Mouse (Mus musculus): ENCODE measurements around the gene Prkce.

The Prkce gene

DNA sequence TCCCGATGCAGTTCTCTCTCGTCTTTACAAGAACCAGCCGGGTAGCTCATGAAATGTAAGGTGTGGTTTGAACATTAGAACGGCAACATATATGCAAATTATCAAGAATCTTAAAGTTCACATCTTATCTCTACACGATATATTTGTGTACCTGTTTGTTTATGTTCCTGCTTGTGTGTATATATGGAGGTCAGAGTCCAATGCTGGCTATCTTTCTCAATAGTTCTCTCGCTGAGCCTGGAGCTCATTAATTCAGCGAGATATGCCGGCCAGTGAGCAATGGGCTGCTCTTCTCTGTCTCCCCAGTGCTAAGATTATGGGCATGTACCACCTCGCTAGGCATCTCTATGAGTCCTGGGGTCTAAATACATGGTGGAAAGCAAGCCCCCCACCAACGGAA, 356.3 kb downstream of the Prkce start:
- DNase-seq (ENCODE audit: low read depth): no peak

DNA sequence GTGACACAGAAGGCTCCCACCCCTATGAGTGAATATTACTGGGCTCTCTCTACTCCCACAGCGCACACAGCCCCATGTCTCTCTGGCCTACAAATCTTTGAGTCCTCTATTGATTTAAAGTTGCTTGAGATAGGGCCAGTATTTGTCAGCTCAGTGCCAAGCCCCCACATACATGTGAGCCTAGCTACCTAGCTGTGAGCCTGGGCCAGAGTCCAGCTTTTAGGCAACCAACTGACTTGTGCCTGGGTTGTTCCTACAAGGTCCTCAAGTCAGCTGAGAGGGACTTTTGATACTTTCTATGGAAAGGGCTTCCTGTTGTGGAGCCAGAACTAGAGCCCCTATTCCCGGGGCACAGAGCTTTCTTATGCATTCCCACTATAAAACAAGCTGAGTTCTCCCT, 357.5 kb downstream of the Prkce start:
- DNase-seq (ENCODE audit: low read depth): no peak

DNA sequence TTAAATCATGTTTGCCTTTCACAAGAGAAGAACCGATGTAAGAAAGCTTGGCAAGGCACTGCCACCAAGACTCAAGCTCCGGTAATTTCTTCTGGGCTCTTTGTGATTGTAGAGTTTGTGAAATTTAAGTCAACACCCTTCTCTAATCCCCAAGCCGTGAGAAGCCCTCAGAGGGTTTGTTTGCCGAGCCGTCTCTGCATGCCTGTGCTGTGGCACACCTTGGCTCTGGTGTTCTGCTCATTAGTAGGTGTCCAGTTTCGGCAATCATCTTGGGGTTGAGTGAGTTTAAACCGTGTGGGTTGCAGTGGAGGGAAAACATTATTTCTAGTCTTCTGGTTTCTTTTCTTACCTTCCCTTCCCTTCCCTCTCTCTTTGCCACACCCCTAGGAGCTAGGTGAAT, 358.4 kb downstream of the Prkce start:
- DNase-seq (ENCODE audit: low read depth): no peak

DNA sequence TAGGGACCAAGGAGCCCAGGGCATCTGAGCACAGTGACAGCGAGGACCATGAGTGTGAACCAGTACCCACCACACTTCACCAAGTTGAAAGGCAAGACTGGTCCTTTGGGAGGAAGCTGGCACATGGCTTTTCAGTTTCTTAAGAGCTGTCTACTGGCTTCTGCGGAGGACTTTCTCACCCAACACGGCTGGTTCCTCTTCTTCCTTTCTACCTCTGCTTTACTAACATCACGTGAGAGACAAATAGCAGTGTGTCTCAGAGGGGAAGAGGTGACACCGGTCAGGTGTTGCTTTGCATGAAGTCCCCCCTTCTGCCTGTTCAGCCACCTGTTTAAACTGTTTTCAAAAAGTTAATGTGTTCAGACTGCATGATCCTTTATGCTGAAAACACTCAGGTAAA, 359.7 kb downstream of the Prkce start:
- no peak for DNase-seq (ENCODE audit: low read depth)

DNA sequence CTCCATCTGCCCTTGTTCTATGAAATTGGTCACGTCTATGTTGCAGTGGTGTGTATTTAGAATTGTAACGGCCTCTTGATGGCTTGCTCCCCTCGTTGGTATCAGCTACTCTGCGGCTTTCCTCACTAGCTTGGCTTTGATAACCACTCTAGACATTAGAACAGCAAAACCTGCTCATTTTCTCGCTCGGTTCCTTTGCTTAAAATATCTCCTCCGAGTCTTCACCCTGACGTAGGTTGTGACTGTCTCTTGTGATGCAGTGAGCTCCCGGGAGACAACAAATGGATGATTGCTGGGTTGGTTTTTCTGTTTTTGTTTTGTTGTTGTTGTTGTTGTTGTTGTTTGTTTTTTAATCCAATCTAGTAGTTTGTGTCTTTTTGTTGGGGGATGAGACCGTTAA, 361.4 kb downstream of the Prkce start:
- DNase-seq (ENCODE audit: low read depth): no peak

DNA sequence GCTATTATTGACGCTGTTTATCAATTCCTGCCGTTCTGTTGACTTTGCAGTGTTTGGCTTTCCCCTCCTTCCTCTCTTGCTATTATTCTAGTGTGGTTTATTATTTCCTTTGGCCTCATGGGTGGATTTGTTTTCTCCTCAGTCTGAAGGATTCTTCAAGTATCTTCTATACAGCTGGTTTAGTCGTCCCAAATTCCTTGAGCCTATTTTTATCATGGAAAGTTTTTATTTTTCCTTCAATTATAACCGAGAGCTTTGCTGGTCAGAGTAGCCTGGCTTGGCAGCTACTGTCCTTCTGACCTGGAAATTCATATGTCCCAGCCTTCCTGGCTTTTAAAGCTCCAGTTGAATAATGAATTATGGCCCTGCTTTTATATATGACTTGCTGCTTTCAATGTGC, 361.8 kb downstream of the Prkce start:
- no peak for DNase-seq (ENCODE audit: low read depth)

DNA sequence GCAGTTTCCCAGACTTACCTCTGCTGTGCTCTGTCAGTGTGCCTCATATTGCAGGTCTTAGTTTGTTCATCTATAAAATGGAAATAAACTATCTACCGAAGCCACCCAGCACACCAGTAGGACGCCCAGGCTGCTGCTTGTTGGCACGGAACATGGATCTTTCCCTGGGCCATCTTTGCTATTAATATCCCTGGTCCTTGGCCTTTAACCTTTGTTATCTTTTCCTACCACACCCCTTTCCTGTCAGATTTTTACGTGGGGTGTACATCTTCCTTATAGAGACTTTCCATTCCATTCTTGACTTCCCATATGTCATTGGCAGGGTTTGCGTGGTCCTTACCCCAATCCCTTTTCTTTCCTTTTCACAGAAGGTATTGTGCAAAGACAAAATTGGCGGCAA, 363.6 kb downstream of the Prkce start:
- no peak for DNase-seq (ENCODE audit: low read depth)

DNA sequence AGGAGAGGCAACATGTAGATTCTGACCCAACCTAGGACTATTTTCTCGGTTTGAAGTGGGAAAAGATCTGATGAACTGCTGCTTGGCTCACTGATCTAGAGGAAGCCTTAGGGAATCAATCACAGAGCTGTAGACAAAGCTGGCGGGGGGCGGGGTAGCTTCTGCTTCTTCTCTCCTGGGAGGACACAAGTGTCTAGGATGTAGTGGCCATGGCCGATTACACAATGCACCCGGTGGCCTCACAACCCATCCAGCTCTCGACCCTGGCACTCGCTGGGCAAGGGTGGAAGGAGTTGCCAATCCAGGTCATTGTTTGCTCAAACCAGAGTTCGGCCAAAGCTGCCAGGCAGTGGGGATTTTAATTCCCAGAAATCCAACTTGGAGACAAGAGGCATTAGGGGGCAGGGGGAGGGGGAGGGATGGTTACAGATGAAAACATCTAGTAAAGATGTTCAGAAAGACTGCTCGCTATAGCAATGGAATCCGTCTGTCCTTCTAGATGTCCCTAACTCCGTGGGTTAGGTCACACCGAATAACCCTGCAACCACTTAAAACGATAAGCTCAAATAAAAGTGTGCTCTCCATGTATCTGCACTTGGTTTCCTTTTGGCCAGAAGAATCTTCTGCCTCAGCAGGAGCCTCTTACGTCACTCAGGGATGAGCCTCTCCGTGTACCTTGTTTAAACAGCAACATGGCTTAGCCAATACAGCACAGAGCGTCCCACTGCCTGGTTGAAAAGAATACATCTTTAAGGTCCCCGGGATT, 365.4 kb downstream of the Prkce start:
- DNase-seq (ENCODE audit: low read depth): no peak

DNA sequence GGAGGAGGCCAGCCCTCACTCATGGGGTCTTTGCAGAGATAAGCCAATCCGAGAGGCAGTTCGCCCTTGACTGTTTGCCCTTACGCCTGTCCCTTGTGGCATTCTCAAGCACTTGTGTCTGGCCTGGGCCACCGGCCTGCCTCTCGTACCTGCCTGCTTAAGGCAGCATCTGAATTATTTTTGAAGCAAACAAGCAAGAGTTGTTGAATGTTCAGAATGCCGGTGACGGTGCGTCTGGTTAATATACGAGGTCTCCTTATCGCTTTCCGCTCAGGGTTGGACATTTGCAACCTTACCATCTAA, 365.9 kb downstream of the Prkce start:
- DNase-seq (ENCODE audit: low read depth): no peak

DNA sequence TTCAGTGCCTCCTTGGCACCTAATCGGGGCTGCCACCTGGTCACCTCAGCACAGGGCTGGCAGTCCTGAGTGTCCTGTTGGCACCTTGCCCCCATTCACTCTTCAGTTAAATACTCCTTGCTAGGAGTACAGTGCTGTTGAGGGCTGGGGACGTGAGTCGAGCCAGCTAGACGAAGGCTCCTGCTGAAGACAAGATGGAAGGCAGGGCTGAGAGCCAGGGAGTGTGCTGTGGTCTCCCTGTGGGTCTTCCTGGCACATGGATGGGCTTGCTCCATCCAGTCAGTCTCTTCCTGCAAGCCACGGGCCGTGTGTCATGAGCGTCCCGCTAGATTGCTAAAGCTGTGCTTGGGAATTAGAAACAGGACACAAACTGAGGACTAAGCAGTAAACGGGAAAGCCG, 367.5 kb downstream of the Prkce start:
- no peak for DNase-seq (ENCODE audit: low read depth)

DNA sequence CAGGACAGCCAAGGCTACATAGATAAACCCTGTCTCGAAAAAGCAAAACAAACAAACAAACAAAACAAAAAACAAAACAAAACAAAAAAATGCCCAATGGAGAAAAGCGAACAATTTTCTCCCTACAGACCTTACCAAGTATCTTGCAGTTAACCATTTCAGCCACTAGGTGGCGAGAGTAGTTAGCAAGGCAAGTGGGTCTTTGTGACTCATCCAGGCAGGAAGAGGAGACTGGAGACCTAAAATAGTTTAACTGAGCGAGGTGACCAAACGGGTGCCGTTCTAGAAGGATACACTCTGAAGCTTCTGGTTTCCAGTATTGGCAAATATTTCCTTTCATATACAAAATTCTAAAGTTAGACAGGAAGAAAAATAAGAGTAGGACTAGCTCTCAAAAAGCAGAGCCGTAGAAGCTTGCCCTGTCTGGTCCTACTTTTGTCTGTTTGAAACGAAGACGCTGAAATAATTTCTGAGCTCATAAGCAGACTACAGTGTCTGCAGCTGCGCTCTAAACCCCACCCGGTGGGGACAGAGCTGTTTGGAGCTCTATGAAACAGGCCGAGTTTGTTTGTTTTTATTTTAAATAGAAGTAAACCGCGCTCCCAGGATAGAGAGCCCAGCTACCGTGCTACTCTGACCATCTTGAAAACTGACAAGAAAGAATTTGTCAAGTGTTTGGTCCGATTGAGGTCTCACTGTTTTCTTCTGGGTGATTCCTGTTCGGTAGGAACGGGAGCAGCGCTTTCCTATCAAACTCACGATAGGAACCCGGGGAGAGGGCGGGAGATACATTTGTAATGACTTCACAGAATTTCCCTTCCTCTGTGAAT, 368.5 kb downstream of the Prkce start:
- peak; percentile 77 for DNase-seq (ENCODE audit: low read depth)

DNA sequence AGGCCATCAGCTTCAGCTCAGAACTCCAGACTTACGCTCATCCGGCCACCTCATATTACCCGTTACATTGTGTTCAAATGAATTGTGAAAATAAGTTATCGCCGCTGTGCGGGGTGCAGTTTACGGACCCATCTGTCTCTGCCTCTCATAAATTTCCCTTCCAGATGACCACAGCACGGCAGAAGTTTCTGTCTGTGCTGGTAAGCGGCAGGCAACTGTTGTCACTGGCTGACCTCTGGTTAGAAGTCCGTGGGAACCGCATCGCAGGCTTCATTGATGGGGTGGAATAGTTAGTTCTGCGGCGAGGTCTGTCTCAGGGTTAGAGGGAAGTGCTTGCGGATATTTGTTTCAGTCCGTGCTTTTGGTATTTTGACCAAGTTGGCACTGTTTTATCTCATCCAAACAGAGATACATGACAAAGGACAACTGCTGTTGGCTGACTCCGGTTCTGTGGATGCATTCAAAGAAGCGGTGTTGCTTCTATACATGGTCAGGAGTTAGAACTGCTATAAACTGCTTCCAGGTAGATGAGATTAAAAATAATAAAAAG, 372.4 kb downstream of the Prkce start:
- no peak for DNase-seq (ENCODE audit: low read depth)

DNA sequence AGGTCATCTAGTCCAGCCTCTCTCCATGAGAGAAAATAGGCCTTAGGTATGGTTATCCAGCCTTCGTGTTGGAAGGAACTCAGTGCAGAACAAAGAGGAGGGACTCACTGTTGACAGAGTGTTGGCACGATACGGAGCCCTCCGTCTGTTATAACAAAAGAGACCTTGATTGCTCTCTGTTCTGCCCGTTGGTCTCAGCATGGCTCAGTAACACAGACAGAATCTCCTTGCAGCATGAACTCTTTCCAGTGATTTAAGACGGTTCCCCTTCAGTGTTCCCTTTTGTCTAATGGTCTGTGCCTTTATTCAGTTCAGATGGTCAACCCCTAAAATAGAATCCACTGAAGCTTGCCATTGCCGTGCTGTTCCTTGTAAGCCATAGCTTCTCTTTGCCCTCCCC, 378.9 kb downstream of the Prkce start:
- DNase-seq (ENCODE audit: low read depth): no peak

DNA sequence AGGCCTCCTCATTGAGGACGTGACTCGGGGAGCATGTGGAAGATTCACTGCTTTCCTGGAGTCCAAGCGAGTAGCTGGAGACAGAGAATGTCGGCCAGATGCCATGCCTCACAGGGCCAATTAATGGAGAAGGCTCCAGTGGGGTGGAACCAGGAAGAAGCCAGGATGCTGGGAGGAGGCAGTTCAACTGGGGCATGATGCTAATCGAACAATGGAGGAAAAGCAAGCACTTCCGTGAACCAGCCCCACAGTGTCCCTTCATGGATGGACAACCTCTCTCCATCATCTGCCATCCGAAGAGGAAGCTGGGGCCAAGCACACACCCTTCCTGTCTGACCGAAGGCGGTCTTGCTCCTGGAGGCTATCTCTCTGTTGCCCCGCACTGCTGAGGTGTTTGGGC, 381.5 kb downstream of the Prkce start:
- no peak for DNase-seq (ENCODE audit: low read depth)

DNA sequence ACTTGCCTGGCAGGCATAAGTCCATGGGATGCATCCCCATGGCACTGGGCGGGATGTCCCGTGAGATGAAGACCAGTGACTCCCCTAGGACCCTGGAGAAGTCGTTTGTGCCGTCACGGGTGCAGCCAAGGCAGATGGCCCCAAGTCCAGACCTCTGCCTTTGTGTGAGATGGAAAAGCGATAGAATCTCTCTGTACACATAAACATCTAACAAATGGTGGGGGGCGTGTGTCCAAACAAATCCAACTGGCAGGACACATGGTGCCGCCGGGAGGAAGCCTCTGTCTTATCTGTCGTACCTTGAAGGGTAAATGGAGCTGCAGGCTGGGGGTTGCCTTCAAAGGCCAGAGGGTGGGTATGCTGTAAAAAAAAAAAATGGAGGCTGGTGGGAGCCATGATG, 384.0 kb downstream of the Prkce start:
- DNase-seq (ENCODE audit: low read depth): no peak

DNA sequence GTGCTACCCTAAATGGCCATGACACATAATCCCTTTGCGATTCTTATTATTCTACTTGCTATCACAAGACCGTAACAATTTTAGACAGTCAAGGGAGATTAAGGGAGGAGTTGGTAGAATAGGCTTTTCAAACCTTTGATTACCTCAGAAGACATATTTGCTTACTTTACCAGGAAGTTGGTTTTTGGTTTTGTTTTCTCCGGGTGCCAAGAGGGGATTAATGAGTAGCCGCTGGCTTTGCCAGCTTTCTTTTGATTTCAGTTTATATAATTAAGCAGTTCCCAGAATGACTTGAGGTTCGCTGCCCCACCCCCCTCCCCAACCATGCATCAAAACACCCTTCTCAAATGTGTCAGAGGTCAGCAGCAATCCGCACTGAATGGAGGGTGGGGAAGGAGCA, 384.4 kb downstream of the Prkce start:
- no peak for DNase-seq (ENCODE audit: low read depth)

DNA sequence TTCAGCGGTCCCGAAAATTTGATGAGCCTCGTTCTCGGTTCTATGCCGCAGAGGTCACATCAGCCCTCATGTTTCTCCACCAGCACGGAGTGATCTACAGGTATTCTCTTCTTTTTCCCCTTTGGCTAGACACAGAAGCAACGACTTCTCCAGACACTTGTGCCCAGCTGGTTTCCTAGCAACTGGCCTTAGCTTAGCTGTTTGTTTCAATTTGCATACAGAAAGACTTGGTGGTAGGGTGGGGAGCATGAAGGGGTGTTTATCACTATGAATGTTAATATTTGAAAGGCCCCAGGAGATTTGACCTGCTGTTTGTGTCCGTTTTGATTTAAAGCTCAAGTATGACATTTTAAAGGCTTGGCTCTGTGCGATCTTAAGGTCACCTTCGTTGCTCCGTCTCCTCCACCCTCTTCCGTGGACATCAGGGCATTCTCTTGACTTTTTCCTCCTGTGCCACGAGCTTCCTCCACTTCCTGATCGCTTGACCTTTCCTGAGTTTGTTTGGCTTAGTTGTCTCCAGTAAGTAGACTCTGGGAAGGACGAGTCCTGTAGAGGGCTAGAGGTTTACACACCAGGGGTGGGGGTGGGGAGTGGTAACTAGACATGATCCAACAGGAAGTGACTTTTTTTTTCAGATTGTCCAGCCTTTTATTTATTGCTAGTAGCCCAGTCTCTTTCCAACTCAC, 391.8 kb downstream of the Prkce start:
- no peak for DNase-seq (ENCODE audit: low read depth)

DNA sequence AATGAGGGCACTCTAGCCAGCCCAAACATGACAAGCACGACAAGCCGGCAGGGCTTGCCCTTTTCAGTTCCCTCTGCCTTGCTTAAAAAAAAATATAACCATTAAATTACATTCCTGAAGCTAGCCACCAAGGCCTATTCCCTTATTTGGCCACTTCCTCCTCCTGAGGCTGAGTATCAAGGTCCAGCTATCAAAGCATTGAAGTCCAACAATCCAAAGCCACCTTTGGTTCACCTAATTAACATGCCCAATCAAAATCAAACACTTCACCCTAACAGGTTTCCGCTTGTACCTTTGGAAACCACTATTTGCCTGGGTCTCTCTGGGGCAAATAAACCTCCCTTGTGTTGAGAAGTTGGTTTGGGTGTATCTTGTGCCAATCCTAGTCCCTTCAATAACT, 392.9 kb downstream of the Prkce start:
- DNase-seq (ENCODE audit: low read depth): no peak

DNA sequence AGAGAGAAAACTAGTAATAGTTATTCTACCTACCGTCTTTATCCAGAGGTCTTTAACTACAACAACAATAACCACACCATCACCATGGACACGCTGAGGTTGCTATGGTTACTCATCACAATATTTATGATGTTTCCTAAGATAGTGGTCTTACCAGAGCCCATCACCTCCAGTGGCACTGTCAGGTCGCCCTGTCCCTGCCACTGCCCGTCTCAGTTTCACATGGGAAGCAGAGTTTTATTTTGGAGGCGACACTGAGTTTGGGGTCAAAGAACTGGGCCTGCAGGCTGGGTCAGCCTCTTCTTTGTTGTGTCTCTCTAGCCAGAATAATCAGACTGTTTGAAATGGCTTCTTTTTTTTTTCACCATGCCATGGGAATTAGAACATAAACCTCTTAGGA, 402.9 kb downstream of the Prkce start:
- no peak for DNase-seq (ENCODE audit: low read depth)

DNA sequence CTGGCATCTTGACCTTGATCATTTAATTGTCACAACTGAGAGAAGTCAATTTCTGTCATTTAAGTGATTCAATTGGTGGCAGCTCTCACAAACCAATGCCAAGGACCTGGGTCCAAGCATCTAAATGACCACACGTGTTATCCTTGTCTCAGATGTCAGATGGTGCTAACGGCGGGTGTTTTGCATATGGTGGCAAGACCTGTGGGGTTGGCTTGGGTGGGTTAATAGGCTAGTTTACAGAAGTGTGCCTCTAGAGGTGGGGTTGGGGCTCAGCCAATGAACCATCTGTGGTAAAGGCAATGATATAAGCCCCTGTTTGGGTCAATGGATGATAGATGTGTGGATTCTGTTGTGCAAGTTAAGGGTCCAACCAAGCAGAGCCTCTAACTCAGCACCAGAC, 403.7 kb downstream of the Prkce start:
- DNase-seq (ENCODE audit: low read depth): no peak

DNA sequence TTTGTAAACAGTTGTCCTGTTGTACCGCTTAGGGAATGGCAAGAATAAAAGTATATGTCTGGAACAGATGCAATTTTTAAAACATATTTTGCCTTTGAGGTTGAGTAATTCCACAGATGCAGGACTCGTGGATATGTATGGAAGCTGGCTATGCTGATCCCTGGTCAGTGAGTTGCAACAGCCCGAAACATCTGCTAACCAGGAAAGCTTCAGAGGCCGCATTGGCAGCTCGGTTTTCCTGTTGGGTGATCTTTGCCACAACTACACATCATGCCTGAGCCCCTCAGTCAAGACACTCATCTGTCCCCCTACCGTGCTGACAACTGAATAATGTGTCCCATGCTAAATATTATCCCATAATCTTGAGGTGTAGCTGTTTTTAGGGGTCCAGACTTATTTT, 404.6 kb downstream of the Prkce start:
- no peak for DNase-seq (ENCODE audit: low read depth)

DNA sequence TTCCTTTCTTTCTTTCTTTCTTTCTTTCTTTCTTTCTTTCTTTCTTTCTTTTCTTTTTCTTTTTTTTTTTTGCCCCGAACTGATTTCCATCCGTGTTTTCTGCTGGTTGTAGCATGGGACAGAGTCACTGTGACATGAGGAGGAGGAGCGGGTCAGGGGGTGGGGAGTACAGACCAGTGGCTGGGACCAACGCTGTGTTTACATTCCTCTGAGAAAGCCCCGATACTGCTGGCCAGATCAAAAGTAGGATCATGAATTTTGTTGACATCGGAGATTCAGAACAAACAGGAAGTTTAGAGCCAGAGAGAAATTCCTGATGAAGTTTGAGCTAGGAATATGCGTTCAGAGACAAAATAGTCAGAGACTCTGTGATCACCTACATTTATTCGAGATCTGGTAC, 405.0 kb downstream of the Prkce start:
- DNase-seq (ENCODE audit: low read depth): no peak

Data from 416B (cell line).